Mouse (Mus musculus) kidney, adult 9 months (tissue): ENCODE measurements around the gene Smg9.

Experiments
- DNase-seq: peaks from one replicate; pipeline ENCODE4 v3.0.0; 2022

Gene Smg9

DNA sequence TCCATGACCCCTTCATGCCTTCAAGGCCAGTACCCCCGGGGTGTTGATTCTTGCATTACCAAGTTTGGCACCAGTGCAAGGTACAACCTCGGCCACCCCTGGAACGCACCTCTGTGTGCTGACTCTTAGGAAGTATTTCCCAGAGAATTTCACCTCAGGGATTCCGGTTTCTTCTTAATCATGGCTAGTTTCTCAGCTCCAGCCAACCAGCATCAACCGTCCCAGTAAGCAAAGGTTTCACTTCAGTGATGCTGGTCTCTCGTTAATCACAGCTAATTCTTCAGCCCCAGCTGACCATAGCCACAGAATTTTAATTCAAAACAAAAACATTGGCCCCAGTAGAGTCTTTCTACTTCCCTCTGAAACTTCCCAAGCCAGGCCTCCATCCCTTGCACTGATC, 10.7 kb downstream of the Smg9 start:
- no peak for DNase-seq

DNA sequence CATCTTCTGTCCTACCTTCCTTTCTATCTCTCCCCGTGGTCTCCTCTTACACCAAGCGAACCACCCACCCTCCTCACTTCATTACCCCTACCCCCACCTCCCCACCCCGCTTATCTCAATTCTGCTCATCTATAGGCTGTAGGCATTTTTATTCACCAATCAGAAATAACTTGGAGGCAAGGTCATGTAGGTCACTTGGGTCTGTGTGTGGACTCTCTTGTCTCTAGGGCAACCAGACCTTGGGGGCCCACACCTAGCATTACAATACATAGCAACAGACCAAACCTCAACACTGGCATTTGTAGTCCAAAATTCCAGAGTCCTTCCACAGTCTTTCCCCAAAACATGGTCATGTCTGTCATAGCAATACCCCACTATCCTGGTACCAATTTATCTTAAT, 11.4 kb downstream of the Smg9 start:
- no peak for DNase-seq

DNA sequence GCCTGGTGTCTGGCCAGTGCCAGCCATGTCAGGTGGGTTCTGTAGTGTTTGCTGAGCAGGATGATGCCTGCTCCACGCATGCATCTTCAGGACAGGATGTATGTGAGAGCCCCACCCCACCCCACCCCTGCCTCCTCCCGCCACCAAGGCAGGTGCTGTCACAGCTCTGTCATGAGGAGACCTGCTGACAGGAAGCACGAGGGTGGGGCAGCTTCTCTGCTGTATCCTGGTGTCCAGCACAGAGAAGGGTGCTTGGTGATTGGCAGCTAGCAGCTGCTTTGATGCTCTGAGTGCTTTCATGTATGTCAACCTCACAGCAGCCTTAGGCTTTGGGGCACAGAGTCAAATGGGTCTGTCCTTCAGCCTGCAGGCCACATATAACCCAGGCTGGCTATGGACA, 14.2 kb downstream of the Smg9 start:
- no peak for DNase-seq

DNA sequence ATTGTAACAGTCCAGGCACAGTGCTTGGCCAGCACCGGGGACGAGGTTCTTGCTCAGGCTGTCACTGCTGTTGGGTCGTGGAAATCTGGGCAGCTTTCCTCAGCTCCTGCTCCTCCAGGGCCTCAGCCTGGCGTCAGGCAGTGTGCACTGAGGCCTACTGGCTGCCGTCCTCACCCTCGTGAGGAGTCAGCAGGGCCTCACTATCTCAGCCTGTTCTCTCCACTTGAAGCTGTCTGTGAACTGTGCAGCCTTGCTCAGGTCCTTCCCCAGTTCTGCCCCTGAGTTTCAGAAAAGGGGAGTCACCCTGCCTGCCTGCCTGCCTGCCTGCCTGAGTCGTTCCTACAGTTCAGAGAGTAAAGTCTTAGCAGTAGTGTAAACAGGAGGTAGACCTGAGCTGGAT, 15.8 kb downstream of the Smg9 start:
- DNase-seq: no peak

DNA sequence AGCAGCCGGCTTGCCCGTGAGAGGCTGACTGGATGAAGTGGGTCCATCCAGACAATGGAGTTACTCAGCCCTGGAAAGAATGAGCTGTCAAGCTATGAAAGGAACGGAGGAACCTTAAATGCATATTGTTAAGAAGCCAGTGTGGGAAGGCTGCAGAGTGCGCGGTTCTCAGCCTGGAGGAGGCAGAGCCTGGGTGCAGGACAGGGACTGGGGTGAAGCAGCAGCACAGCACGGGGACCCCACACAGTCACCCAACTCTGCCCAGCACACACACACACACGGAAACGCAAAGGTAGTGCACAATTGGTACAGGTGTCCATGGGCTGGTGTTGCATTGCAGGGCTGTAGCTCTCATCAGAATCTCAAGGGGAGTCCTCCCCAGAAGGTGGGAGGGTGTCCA, 20.2 kb downstream of the Smg9 start:
- no peak for DNase-seq

DNA sequence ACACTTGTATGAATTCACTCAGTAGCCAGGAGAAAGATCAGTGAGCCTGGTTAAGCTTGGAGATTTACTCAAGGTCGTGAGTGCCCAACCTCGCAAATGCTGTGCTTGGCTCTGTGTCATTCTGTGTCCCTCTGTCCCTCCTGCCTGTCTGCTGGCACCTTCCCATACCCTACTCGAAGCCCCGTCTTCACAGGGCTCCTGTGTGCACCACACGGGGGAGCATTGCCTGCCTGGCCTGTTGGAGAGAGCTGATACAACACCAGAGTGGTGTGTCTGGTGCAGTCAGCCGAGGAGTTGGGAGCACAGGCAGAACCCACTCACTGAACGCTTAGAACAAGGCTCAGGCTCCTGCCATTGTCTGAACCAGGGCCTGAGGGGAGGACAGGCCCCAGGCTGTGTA, 22.2 kb downstream of the Smg9 start:
- no peak for DNase-seq

DNA sequence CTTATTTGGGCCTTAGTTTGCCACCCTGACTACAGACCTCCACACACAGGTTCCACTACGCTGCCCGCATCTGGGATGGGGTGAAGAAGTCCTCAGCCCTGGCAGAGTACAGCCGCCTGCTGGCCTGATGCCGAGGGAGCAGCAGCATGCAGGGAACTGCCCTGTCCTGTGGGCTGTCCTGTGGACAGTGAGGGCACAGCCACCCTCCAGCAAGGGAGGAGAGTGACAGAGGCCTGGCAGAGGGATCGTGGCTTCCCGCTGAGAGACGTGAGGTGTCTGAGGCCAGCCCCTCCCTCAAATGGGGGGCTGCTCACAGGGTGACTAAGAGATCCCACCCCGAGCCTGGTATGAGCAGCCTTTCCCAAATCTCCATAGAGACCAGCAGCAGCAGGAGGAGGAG, 22.8 kb downstream of the Smg9 start:
- no peak for DNase-seq

DNA sequence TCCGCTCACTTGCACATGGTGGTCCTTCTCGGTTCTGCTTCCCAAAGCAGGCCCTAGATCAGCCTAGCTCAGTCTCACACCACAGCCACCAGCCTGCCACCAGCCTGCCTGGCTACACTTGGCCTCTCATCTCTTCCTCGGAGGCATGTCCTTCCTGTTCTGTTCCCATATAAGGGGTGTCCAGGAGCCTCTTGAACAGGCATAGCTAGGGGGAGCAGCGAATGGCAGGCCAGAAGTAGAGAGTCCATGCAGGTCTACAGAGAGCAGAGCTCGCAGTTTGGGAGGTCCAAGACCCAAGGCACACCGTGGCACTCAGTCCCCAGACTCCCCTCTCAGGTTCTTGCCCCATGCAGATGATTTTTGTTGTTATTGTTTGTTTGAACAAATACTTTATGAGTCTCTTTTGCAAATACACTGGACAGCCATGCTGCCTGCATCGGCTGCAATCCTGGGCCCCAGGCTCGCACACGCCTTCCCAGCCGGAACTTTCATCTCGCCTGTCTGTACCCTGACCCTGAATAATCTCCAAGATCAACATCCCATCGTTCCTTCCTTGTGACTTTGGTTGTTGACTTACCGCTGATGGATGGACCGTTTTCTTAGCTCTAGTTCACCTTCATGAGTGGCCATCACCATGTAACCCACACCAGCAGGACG, 23.8 kb downstream of the Smg9 start:
- DNase-seq: no peak

DNA sequence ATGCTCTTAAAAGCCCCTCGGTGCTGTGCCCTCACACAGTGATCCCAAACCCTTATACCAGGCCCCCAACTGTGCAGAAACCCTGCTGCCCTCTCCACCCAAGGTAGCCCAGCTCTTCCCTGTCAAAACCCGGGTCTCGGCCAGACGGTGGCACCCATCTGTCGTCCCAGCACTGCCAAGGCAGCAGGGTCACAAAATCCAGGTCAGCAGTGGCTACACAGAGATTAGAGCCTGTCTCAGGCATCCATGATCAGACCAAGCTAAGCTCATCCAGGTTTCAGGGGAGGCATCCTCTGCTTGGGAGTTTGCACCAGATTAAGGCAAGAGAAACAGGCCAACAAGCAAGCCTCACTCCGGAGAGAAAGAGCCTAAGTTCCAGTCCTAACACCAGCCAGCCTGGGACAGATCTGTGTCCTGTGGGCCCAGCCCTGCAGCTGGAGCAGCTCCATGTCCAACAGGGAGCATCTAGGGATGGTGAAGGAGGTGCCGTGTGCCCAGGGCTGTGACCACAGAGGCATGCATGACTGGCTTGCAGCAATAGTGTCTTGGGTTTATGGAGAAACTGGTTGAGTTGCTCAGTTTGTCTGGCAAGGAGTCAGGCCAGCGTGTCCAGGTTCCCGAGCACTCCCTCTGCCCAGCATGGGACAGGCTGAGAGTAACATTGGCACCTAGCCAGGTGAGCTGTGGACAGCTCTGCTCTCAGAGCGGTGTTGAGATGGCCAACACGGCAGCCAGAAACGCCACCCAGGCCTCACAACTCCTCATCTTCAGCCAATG, 24.7 kb downstream of the Smg9 start:
- DNase-seq: no peak

DNA sequence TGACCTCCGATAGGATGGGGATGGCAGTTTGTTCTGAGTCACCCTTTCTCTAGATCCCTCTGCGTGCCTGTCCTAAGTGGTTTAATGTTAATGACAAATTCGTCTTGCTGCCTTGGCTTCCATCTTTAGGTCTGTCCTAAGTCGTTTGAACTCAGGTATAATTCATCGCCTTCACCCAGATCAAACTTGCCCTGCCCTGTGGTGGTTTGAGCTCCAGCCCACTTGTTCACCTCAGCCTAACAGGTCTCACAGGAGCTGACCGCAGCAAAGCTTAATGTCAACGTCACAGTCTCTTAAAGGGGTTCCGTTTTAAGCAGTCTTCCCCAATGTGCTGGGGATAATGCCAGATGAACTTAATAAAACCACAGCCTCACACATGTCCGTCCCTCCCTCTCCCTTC, 26.5 kb downstream of the Smg9 start:
- DNase-seq: no peak

DNA sequence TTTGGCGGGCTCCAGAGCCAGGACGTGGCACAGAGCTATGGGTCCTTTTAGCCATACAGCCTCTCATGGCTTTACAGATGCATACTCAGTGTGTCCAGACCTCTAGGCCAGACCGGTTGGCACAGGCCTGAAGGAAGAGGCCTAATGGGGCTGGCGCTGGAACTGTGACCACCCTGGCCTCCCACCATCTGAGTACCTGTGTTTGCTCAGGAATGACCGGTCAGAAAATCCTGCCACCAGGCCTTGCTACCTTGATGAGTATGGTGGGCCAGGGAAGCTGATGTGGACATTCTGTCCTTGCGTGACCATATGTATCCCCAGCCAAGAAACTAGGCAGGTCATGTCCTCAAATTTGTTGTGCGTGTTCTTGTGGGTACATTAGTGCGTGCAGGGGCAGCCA, 27.7 kb downstream of the Smg9 start:
- no peak for DNase-seq

DNA sequence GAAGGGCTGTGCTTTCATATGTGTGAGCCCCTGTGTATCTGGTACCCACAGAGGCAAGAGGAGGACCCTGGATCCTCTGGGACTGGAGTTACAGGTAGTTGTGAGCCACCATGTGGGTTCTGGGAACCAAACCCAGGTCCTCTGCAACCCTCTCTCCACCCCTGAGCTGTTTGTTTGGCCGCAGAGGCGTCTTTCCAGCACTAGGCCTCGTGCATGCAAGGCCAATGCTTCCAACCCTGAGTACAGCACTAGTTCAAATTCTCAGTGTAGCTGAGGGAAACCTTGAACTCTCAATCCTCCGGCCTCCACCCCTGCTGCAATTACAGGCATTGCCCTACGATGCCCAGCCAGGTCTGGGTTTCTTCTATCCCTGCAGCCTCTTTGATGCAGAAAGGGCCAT, 29.3 kb downstream of the Smg9 start:
- DNase-seq: no peak

DNA sequence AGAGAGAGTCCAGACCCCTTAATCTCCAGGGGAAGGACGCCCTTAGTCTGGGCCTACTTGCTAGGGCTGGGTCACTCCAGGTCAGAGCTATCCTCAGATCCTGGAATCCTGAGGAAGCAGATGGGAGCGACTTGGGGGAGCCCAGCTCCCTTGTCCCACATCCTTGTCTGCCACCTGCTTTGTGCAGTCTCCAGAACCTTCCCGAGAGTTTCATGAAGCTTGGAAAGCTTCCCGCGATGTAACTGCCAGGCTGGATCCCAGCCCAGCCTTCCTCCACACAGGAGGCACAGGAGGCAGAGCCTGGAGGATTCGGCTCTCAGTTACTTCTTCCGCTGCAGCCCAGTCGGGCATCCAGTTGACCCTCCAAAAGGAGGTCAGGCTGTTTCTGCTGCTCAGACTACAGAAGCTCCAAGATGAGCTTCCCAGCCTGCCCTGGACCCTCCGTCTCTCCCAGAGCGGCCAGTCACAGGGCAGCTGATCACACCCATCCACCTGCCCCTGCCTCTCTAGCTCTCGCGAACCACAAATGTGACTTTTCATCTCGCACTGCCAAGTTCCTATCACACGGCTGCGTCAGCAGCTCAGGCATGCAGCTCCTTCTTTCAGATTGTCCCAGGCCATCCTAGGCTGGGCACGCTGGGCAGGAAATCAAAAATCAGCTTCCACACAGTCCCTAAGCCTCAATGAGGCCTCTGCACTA, 30.1 kb downstream of the Smg9 start:
- no peak for DNase-seq

DNA sequence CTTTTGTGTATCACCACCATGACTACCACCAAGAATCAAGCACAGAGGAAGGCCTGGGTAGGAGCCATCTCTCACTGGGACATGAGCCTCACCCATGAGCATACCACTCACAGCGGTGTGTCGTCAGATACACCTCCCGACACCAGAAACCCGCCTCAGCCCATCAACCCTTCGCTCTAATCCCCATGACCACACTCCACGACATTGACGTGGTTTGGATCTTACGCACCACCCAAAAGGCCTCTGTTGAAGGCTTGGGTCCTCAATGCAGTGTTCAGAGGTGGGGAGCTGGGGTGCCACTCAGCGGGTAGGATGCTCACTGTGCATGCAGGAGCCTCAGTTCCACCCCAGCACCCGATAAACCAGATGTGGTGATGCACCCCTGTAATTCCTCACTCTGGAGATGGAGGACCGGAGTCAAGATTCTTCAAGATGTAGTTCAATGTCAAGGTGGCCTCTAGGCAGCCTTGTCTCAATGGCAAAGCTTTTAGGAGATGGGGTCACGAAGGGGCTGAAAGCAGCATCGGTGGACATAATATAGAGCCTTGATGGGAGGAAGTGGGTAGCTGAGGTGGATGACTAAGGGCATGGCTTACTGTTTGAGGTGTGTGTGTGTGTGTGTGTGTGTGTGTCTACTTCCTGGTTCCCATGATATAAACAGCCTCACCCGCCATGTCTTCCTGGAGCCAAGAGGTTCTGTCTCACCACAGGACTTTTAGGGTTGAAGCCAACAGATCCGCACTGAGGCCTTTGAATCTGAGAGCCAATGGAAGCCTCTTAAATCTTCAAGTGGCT, 31.3 kb downstream of the Smg9 start:
- no peak for DNase-seq

DNA sequence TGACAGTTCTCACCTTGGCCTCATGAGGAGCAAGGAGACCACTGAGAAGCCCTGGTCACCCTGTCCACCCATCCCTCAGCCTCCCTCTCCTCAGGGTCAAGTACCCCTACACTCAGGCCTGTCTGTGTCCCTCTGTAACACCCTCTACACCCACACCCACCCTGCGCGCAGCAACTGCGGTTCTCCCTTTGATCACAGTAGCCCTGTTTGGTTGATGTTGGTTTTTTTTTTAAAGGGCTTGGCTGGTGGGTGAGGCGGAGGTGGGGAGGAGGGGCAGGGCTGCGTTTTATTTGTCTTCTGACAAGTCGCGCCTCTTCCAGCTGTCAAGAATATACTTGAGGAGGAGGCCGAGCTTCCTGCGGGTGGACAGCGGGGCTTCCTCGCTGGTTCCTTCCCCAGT, 32.3 kb downstream of the Smg9 start:
- no peak for DNase-seq

DNA sequence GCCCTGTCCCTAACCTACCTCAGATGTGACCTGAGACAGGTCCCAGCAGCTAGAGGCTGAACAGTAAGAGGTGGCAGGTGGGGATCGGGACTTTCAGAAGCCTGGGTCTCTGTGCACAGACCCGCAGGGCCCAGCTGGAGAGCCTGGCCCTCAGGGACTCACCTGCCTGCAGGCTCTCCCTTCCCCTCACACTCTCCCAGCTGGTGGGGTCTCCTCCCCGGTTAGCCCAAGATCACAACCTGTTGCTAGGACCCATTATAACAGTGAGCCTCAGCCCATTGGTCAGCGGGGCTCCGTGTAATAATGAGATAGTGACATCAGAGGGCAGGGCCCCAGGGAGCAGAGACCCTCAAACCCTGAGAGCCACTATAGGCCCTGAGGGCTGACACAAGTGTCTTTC, 35.9 kb downstream of the Smg9 start:
- no peak for DNase-seq

DNA sequence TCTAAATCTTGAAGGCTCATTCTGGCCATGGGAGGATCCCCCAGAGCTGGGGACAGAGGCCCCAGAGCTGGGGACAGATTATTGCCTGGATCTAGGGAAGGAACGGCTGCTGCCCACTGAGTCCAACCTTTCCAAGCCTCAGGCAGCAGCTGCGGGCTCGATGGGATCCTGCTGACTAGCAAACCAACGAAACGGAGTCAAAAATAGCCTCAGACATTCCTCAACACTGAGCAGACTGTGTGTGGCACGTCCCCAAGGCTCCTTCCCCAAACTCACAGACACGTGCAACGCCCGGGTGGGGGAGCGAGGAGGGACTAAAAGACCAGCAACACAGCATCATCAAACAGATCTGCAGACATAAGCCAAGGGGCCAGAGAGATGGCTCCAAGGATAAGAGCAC, 38.6 kb downstream of the Smg9 start:
- no peak for DNase-seq

DNA sequence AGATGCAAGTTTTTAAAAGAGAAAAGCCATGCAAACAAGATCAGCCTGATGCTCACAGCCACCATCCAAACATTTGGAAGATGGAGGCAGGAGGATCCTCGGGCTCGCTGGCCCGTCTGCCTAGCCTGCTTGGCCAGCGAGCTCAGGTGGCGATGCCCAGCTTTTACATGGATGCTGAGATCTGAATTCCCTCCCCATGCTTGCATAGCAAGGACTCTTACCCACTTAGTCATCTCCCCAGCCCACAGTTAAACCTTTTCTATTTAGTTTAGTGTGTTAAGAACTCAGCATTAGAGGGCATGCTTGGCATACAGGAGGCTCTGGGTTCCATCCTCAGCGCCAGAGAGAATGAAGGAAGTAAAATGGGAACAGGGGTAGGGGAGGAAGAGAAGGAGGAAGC, 39.8 kb downstream of the Smg9 start:
- no peak for DNase-seq

DNA sequence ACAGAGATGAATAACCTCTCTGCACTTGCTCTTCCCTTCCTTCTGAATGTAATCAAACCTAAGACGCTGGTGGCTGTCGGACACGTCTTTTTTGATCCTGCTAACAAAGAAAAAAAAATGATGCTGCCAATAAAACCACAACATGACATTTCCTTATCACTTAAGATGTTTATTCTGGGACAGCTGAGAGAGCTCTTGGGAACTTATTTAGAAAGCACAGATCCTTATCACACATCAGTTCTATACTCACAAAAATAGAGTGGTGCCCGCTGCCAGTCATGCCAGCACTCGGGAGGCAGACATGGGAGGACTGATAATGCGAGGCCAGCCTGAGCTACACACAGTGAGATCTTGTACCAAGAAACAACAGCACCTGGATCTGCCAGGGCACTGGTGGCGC, 40.5 kb downstream of the Smg9 start:
- DNase-seq: no peak

DNA sequence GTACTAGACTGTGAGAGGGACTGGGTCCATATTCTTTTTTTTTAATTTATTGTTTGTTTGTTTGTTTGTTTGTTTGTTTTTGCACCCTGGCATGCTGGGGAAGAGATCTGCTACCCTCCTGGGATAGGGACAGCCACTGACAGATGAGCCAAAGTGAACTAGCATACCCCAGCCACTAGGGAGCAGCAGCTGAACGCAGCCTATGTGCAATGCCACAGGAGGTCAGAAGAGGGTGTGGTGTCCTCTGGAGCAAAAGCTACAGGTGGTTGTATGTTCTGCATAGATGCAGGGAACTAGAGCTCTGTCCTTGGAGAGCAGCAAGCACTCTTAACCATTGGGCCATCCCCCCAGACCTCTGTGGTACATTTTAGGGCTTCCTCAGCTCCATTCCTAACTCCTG, 42.4 kb downstream of the Smg9 start:
- DNase-seq: peak; percentile 76

DNA sequence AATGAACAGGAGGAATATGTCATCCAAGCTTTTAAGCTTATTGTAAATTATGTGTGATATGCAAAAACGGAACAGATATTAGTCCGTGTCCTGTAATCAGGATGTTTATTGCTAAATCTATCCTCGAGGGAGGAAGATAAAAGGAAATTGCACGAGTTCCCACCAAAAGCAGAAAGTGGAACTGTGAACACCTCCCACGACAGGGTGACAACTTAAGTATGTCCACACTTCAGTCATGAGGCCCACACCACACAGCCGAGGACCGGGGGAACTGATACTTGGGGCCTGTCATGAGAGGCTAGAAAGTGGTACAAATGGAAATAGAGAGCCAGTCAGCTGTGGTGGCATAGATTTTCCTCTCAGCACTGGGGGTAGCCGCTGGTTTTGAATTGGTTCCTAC, 42.9 kb downstream of the Smg9 start:
- DNase-seq: no peak

DNA sequence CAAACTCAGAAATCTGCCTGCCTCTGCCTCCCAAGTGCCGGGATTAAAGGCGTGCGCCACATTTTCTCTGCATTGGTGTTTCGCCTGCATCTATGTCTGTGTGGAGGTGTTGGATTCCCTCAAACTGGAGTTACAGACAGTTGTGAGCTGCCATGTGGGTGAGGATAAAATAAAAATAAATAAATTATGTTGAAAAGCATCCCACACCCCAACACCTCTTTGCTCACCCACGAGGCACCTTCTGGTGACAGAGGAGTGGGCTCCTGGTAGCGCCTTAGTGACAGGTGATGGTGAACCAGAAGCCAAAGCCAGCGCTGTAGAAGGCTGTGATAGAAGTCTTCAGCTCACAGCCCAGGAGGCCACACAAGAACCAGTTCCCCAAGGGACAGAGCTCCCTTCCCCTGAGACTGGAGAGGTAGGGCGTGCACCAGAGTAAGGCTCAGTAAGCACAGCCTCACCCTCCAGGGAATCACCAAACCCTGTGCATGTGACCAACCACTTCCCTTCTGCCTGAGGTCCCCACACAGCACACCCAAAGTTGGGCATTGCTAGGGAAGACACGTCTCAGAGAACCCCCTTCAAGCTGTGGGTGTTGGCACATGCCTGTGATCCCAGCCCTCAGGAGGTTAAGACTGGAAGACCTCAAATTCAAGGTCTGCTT, 46.0 kb downstream of the Smg9 start:
- no peak for DNase-seq
